Mouse (Mus musculus): ENCODE results near the gene Mex3a.

- TF ChIP-seq CTCF (IDR thresholded peaks at IDR 0.05; ENCODE audit: extremely low read depth, insufficient read depth, low read length) (no peak), POLR2A (IDR thresholded peaks at IDR 0.05; ENCODE audit: extremely low read depth, insufficient read depth, low read length) (no peak)
Observed at GRCm38 (mm10) chr3:88566116-88566515, 33.9 kb downstream of the Mex3a start.
